Mouse (Mus musculus) stomach, embryonic 14.5 days (tissue): Measurements from ENCODE around the gene Asap2. TPM values are rescaled to one million over a fixed set of nuclear protein-coding genes. Genes with fewer than 3 reads are reported as not detected.
A peak's percentile ranks its signal among the peaks of the same experiment; 100 is the strongest.
"Not testable (repeated sequence)": the region's sequence is repeated elsewhere in the genome, so short reads cannot be mapped to it uniquely, and the experiment has no call there.

Source experiments
- ATAC-seq: fragments of 200-750 bp; cut with Nextera tagmentation; 2 replicates; pipeline ENCODE4 v1.8.0; 2017; ENCODE audit warnings: low read depth, moderate TSS enrichment; ENCODE audit not compliant: insufficient number of reproducible peaks, insufficient read depth, low FRiP score
- H3K27ac ChIP-seq: fragments of 300-500 bp; sonication (generic); 2 replicates; pipeline ENCODE4 v1.5.1; 2014; ENCODE audit warnings: mild to moderate bottlenecking, low read length, moderate library complexity, mixed read lengths
- H3K27me3 ChIP-seq: fragments of 300-500 bp; sonication (generic); 2 replicates; pipeline ENCODE4 v1.6.1; 2014; ENCODE audit warnings: low read length, control low read depth, mixed read lengths; ENCODE audit not compliant: control insufficient read depth, insufficient read depth
- H3K36me3 ChIP-seq: fragments of 300-500 bp; sonication (generic); 2 replicates; pipeline ENCODE4 v1.6.1; 2014; ENCODE audit warnings: mild to moderate bottlenecking, control low read depth, low read length, moderate library complexity, mixed read lengths; ENCODE audit not compliant: control insufficient read depth, insufficient read depth
- H3K4me1 ChIP-seq: fragments of 300-500 bp; sonication (generic); 2 replicates; pipeline ENCODE4 v1.6.1; 2014; ENCODE audit warnings: low read length, control low read depth, mixed read lengths; ENCODE audit not compliant: control insufficient read depth, insufficient read depth
- H3K4me2 ChIP-seq: fragments of 300-500 bp; sonication (generic); replicated peaks from 2 replicates; pipeline ENCODE4 v1.6.1; 2014; ENCODE audit warnings: low read depth, low read length, control low read depth
- H3K4me3 ChIP-seq: fragments of 300-500 bp; sonication (generic); 2 replicates; pipeline ENCODE4 v1.5.1; 2014; ENCODE audit warnings: low read depth, low read length, control low read depth
- H3K9ac ChIP-seq: fragments of 300-500 bp; sonication (generic); replicated peaks from 2 replicates; pipeline ENCODE4 v1.6.1; 2014; ENCODE audit warnings: low read depth, mild to moderate bottlenecking, control low read depth, low read length, moderate library complexity, mixed read lengths
- H3K9me3 ChIP-seq: fragments of 300-500 bp; sonication (generic); 2 replicates; pipeline ENCODE4 v1.6.1; 2016; ENCODE audit warnings: low read depth, low read length, control low read depth; ENCODE audit not compliant: control insufficient read depth
- WGBS: fragments of 180-500 bp; shearing (Covaris S2); extraction: QIAGEN DNeasy Blood & Tissue Kit; methylation state at CpG from one replicate; pipeline ENCODE4 v1.1.7; 2014; 5-methylcytosine and 5-hydroxymethylcytosine counted together
- polyA plus RNA-seq: library from polyadenylated mRNA; unstranded; fragments of >200 nt; fragmentation: Nextera tagmentation; extraction: Ambion mirVana; gene quantifications from 2 replicates; pipeline ENCODE4 v1.2.1, GENCODE M21; 2014

The Asap2 gene
- polyA plus RNA-seq, 1 experiment from 2014 or later: 10.9 TPM

- 44% methylated on average over 3 of the region's 3 CpGs for WGBS
- H3K36me3 ChIP-seq, H3K9me3 ChIP-seq, H3K4me3 ChIP-seq, ATAC-seq, H3K4me1 ChIP-seq, H3K4me2 ChIP-seq, H3K9ac ChIP-seq, H3K27ac ChIP-seq, H3K27me3 ChIP-seq: not testable (repeated sequence)
Observed at GRCm38 (mm10) chr12:21097806-21098325, 107.6 kb downstream of the Asap2 start.

GRCm38 (mm10) chr12:21111116-21111475 lies 120.8 kb downstream of the Asap2 start:
- H3K27me3 ChIP-seq, H3K9ac ChIP-seq, H3K36me3 ChIP-seq, H3K9me3 ChIP-seq, H3K4me1 ChIP-seq, ATAC-seq: not testable (repeated sequence)
- WGBS: 2% methylated on average over 8 of the region's 8 CpGs
- Histone ChIP-seq H3K4me3 (peak overlapping the region; percentile 64), H3K27ac (0 out of 2 replicates have a peak overlapping the region, but pooled peaks have one; percentile 33), H3K4me2 (peak overlapping the region; percentile 68)

- Histone ChIP-seq H3K27me3 (no peaks in the 10 kb centered on the region), H3K36me3 (no peaks in the 10 kb centered on the region), H3K27ac (peak overlapping the region; percentile 33; the same call in 1 of the 2 replicates), H3K9me3 (no peaks in the 10 kb centered on the region), H3K4me1 (no peaks in the 10 kb centered on the region), H3K9ac (peak overlapping the region; percentile 72), H3K4me3 (peak overlapping the region; percentile 64), H3K4me2 (peak overlapping the region; percentile 68)
- under 1% methylated on average over 95 of the region's 118 CpGs for WGBS
- peak; percentile 100 for ATAC-seq
Observed at GRCm38 (mm10) chr12:21111476-21112452, 121.5 kb downstream of the Asap2 start.

DNA sequence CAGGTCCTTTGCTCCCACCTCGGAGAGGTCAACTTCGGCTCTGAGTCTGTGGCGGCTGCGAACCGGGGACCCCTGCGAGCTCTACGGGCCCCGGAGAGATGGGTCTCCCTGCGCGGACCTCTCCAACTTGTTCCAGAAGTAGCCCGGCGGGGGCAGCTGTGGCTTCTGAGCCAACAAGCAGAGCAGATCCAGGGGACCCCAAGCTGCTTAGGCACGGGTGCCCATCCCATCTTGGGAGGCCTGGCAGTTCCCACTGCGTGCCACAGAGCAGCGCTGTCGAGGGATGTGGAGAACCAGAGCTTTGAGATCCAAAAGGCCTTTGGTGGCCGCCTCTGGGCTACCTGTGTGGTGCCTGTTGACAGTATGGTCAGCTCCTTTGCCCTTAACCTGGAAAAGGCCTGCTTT lies 122.2 kb downstream of the Asap2 start:
- no peaks in the 10 kb centered on the region for H3K9me3 ChIP-seq
- H3K4me3 ChIP-seq: peak overlapping the region; percentile 64
- no peaks in the 10 kb centered on the region for H3K4me1 ChIP-seq
- ATAC-seq: peak; percentile 47; the same call in 1 of the 2 replicates
- 2% methylated on average over 17 of the region's 17 CpGs for WGBS
- no peaks in the 10 kb centered on the region for H3K36me3 ChIP-seq
- peak overlapping the region; percentile 68 for H3K4me2 ChIP-seq
- no peaks in the 10 kb centered on the region for H3K27me3 ChIP-seq
- peak overlapping the region; percentile 18; the same call in 1 of the 2 replicates for H3K27ac ChIP-seq
- peak overlapping the region; percentile 72 for H3K9ac ChIP-seq

DNA sequence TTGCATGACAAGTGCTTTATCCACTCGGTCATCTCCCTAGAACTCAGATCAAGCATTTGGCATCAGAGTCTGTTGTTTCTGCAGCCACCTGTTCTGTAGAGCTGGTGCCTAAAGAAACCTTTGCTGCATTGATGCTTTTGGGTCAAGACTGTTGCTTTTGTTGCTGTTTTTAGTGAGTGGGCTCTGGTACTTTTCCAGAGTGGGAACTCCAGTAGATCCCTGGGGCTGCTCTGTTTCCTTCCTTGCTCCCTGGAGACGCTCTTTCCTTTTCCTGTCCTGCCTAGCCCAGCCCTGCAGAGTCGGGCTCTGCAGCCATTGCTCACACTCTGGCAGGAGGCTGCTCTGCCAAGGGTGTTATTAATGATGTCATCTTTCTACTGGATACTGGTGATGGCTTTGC lies 129.2 kb downstream of the Asap2 start:
- Histone ChIP-seq H3K27me3 (no peaks in the 10 kb centered on the region), H3K9ac (no peak overlapping the region), H3K36me3 (no peaks in the 10 kb centered on the region), H3K27ac (no peak overlapping the region), H3K4me2 (no peak overlapping the region), H3K4me1 (peaks cover 9% of the 10 kb centered on the region; the same call in 1 of the 2 replicates), H3K4me3 (no peak overlapping the region), H3K9me3 (no peaks in the 10 kb centered on the region)
- no peak for ATAC-seq
- 51% methylated on average over 3 of the region's 3 CpGs for WGBS

DNA sequence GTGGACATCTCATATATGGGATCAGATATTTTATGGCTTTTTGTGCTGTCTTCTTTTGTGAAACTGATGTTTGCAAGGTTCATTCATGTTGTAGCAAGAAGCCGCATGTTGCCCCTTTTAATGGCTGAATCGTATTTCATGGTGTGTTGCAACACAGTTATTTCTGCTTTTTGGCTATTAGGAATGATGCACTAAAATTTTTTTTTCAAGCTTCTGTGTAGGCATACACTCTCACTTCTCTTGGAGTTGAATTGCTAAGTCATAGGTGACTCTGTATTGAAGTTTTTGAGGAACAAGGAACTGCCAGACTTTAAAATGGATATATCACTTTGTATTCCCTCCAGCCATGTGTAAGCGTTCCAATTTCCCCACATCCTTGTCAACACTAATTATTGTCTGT lies 132.6 kb downstream of the Asap2 start:
- ATAC-seq: no peak
- Histone ChIP-seq H3K9ac (no peak overlapping the region), H3K4me2 (no peak overlapping the region), H3K36me3 (no peaks in the 10 kb centered on the region), H3K9me3 (no peaks in the 10 kb centered on the region), H3K27me3 (no peaks in the 10 kb centered on the region), H3K4me1 (peaks cover 18% of the 10 kb centered on the region), H3K4me3 (no peak overlapping the region), H3K27ac (no peak overlapping the region)
- 84% methylated on average over 3 of the region's 3 CpGs for WGBS

GRCm38 (mm10) chr12:21123647-21124046 lies 133.4 kb downstream of the Asap2 start:
- Histone ChIP-seq H3K4me3 (no peak overlapping the region), H3K9me3 (no peaks in the 10 kb centered on the region), H3K4me1 (peaks cover 24% of the 10 kb centered on the region), H3K36me3 (no peaks in the 10 kb centered on the region), H3K4me2 (no peak overlapping the region), H3K9ac (no peak overlapping the region), H3K27me3 (no peaks in the 10 kb centered on the region), H3K27ac (no peak overlapping the region)
- 74% methylated on average over 5 of the region's 5 CpGs for WGBS
- no peak for ATAC-seq

- Histone ChIP-seq H3K27me3 (no peaks in the 10 kb centered on the region), H3K4me3 (no peak overlapping the region), H3K9ac (no peak overlapping the region), H3K4me1 (peaks cover 23% of the 10 kb centered on the region; the same call in 1 of the 2 replicates), H3K36me3 (no peaks in the 10 kb centered on the region), H3K9me3 (no peaks in the 10 kb centered on the region), H3K4me2 (no peak overlapping the region), H3K27ac (0 out of 2 replicates have a peak overlapping the region, but pooled peaks have one; percentile 16)
- no peak for ATAC-seq
- 44% methylated on average over 10 of the region's 10 CpGs for WGBS
Observed at GRCm38 (mm10) chr12:21125675-21126470, 135.6 kb downstream of the Asap2 start.
